Mouse (Mus musculus) 3T3-L1 (cell line): ENCODE results near the gene Aftph.

Experiments used
- DNase-seq: peaks from one replicate; pipeline ENCODE4 v3.0.0-alpha.2; 2015; ENCODE audit warnings: low read depth, low spot score

Aftph gene

GRCm38 (mm10) chr11:20647902-20648625 is 93.3 kb downstream of the Aftph start:
- DNase-seq, result no peak

- no peak for DNase-seq
These were observed 94.2 kb downstream of the Aftph start for GRCm38 (mm10) chr11:20646986-20647726.

- no peak for DNase-seq
These were observed 95.2 kb downstream of the Aftph start for GRCm38 (mm10) chr11:20646142-20646541.

- DNase-seq, result no peak
These were observed 95.9 kb downstream of the Aftph start for GRCm38 (mm10) chr11:20645521-20645920.

- DNase-seq, result no peak
These were observed 96.5 kb downstream of the Aftph start for GRCm38 (mm10) chr11:20644872-20645271.

GRCm38 (mm10) chr11:20644166-20644565 is 97.2 kb downstream of the Aftph start:
- DNase-seq, result no peak

- DNase-seq, result no peak
These were observed 98.2 kb downstream of the Aftph start for GRCm38 (mm10) chr11:20643161-20643560.

GRCm38 (mm10) chr11:20642321-20642720 is 99.1 kb downstream of the Aftph start:
- DNase-seq, result no peak

- DNase-seq, result peak; percentile 67
These were observed 101.4 kb downstream of the Aftph start for GRCm38 (mm10) chr11:20639918-20640447.

- DNase-seq, result peak; percentile 83
These were observed 102.5 kb downstream of the Aftph start for GRCm38 (mm10) chr11:20638841-20639240.

GRCm38 (mm10) chr11:20637060-20637459 is 104.3 kb downstream of the Aftph start:
- no peak for DNase-seq

- DNase-seq, result no peak
These were observed 105.3 kb downstream of the Aftph start for GRCm38 (mm10) chr11:20636114-20636513.

- DNase-seq, result no peak
These were observed 105.7 kb downstream of the Aftph start for GRCm38 (mm10) chr11:20635646-20636045.
